Mouse (Mus musculus) thymus, postnatal 36 days (tissue): ENCODE results near the gene Hpdl.

Source experiments
- DNase-seq, 2 experiments: peaks; one replicate each; pipeline ENCODE4 v3.0.0; 2022; ENCODE audit warnings: mixed read lengths in 2 of 2

Gene Hpdl

GRCm38 (mm10) chr4:116796442-116797110 lies 24.9 kb downstream of the Hpdl start:
- DNase-seq: no peak

- no peak for DNase-seq
Measured at GRCm38 (mm10) chr4:116794273-116794672, 27.2 kb downstream of the Hpdl start.

- DNase-seq: no peak
Measured at GRCm38 (mm10) chr4:116792453-116792852, 29.1 kb downstream of the Hpdl start.

DNA sequence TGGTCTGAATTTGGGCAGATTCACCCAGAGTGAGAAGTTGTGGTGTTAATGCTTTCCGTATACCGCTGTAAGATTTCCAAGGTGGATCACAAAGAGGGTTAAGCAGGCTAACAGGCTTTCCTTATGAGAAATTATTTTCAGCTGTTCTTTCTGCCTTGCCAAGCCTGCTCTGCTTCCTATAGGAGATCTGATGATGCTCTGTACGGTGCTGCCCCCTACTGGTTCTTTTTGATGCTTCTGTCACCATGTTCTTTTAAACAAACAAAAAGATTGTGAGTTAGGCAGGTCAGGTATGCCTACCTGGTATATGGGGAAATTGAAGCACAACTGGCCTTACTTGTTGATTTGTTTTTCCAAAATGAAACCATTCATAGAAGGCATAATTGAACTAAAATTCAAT lies 32.6 kb downstream of the Hpdl start:
- DNase-seq: peak; percentile 58 to 65

DNA sequence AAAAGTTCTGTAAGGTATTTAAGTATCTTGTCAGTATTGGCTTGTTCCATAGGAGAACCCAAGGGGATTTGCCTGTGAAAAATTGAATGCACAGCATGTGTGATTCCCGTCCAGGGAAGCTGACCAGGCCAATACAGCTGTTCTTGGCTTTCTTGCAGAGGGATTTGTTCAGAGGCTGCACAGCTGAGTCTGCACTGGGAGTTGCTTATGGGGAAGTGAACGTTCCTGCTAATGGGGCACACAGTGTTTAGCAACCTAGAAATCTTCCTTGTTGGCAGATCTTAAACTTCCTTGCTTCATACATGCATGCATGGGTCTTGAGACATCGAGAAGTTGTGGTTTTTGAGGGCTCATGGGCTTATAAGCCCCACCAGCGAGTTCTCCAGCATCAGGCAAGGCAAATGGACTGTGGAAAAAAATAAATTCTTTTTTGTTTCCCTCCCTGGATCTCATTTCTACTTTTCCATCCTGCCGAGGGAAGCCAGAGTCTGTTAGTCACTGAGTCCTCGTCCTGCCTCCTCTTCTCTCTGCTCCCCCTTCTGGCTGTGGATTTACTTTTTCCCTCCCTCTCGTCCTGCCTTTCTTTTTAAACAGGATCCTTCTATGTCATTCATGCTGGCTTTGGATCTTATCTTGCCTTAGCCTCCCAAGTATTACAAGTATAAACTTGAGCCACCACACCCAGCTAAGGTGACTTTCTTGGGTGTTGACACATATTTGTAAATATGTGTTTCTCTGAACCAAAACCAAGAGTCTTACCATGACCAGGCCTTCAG lies 33.3 kb downstream of the Hpdl start:
- no peak for DNase-seq

GRCm38 (mm10) chr4:116786587-116786986 lies 34.9 kb downstream of the Hpdl start:
- DNase-seq: no peak

DNA sequence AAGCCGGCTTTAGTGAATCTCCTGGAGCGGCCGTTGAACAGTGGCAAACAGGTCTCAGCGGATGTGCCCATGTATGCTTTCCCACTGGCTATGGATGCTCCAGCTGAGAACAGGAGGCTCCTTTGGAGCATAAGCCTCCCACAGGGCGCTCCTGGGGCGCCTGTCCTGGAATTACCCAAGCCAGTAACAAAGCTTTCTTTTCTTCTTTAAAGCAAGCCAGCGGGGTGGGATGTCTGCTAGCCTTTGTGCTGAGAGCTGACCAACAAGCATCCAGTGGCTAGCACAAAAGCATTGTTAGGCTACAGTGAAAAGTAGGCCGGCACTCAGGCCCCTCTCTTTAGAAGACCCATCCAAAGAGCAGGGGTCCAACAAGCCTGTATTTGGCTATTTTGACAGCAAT lies 39.3 kb downstream of the Hpdl start:
- DNase-seq: no peak

DNA sequence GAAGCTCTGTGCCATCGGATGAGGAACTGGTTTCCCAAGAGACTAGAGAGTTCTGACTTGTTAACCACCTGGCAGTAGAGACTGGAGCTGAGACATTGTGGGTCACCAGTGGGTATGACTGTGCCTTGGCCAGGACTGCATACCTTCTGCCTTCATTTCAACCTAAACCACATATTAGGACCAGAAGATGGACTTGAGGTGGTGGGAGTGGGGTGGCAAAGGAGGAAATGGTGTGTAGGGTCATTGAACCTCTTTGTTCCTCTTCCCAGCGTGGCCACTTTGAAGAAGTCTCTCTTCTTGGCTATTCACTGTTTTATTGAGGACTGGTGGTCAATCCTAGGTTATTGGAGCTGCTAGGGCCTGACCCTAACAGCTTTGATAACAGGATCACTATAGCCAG lies 40.1 kb downstream of the Hpdl start:
- DNase-seq: no peak

DNA sequence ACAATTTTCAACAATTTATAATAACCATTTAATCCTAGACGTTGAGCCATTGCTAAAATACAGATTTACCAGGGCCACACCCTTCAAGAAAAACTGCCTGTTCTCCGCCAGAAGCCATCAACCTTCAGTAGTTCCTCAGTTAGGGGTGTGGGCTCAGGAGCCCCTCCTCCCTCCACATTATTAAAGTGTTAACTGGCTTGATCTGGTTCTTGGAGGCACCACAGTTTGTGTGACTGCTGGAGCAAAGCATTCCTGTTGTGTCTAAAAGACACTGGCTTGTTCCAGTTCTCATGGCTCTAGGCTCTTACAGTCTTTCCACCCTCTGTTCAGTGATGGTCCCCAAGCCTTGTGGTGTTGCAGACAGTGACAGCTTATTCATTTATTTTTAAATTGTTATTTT lies 41.0 kb downstream of the Hpdl start:
- DNase-seq: no peak

- DNase-seq: no peak
Measured at GRCm38 (mm10) chr4:116777079-116777478, 44.4 kb downstream of the Hpdl start.

GRCm38 (mm10) chr4:116776391-116776790 lies 45.1 kb downstream of the Hpdl start:
- DNase-seq: no peak
